Mouse (Mus musculus) stomach, postnatal 0 days (tissue): Measurements from ENCODE around the gene Rps6kl1.

Source experiments
- CTCF ChIP-seq: IDR thresholded peaks from 2 replicates; pipeline ENCODE4 v1.5.1; 2016; ENCODE audit warnings: antibody characterized with exemption, low read depth, mild to moderate bottlenecking, moderate library complexity
- EP300 ChIP-seq: optimal IDR thresholded peaks from 2 replicates; pipeline ENCODE3; 2016; ENCODE audit warnings: antibody characterized with exemption

DNA sequence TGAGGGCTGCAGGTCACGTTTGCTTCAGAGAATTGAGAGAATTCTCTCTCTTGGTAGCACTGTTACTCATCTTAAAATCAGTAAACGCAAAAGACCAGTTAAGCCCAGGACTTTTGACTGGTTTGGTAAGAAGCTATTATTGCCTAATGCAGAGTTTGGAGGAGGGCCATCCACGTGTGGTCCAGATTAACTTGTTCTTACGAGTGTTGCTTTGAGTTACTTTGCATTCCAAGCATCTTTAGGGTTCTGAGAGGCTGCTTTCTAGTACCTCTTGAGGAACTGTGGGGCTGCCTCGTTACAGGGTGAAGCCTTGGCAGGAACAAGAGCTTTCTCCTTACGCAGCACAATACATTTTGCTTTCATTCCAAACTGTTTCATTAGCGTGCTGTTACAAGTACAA is 35.4 kb downstream of the Rps6kl1 start:
- TF ChIP-seq CTCF: no peak
- TF ChIP-seq EP300: no peak
